Mouse (Mus musculus): Measurements from ENCODE around the gene Dusp22. TPM values are rescaled to one million over a fixed set of nuclear protein-coding genes. Genes with fewer than 3 reads are reported as not detected.

Dusp22 gene
- total RNA-seq, 2 experiments from 2014 or later = 40.5 to 45.5 TPM

- DNase-seq = no peak
These were observed 9.5 kb downstream of the Dusp22 start for GRCm38 (mm10) chr13:30669277-30669676.

- no peak for DNase-seq
These were observed 14.1 kb downstream of the Dusp22 start for GRCm38 (mm10) chr13:30673878-30674277.

- no peak for DNase-seq
These were observed 19.0 kb downstream of the Dusp22 start for GRCm38 (mm10) chr13:30678822-30679221.

GRCm38 (mm10) chr13:30681866-30682265 is 22.1 kb downstream of the Dusp22 start:
- DNase-seq = no peak

- no peak for DNase-seq
These were observed 22.5 kb downstream of the Dusp22 start for GRCm38 (mm10) chr13:30682328-30682727.

- DNase-seq = no peak
These were observed 24.9 kb downstream of the Dusp22 start for GRCm38 (mm10) chr13:30684614-30685122.

GRCm38 (mm10) chr13:30685957-30686356 is 26.2 kb downstream of the Dusp22 start:
- no peak for DNase-seq

GRCm38 (mm10) chr13:30688035-30688616 is 28.3 kb downstream of the Dusp22 start:
- DNase-seq = no peak

- DNase-seq = no peak
These were observed 29.7 kb downstream of the Dusp22 start for GRCm38 (mm10) chr13:30689475-30689874.

GRCm38 (mm10) chr13:30691441-30692292 is 31.9 kb downstream of the Dusp22 start:
- DNase-seq = no peak

GRCm38 (mm10) chr13:30692644-30693385 is 33.0 kb downstream of the Dusp22 start:
- DNase-seq = no peak

GRCm38 (mm10) chr13:30695232-30695631 is 35.4 kb downstream of the Dusp22 start:
- no peak for DNase-seq

GRCm38 (mm10) chr13:30695890-30696289 is 36.1 kb downstream of the Dusp22 start:
- no peak for DNase-seq

GRCm38 (mm10) chr13:30697880-30698279 is 38.1 kb downstream of the Dusp22 start:
- no peak for DNase-seq

GRCm38 (mm10) chr13:30702695-30703094 is 42.9 kb downstream of the Dusp22 start:
- no peak for DNase-seq

GRCm38 (mm10) chr13:30704246-30705095 is 44.7 kb downstream of the Dusp22 start:
- no peak for DNase-seq

- DNase-seq = no peak
These were observed 51.3 kb downstream of the Dusp22 start for GRCm38 (mm10) chr13:30711066-30711465.

GRCm38 (mm10) chr13:30711711-30712110 is 51.9 kb downstream of the Dusp22 start:
- DNase-seq = no peak

GRCm38 (mm10) chr13:30712280-30712679 is 52.5 kb downstream of the Dusp22 start:
- no peak for DNase-seq

GRCm38 (mm10) chr13:30713621-30714020 is 53.8 kb downstream of the Dusp22 start:
- no peak for DNase-seq

- no peak for DNase-seq
These were observed 54.8 kb downstream of the Dusp22 start for GRCm38 (mm10) chr13:30714552-30714951.

- no peak for DNase-seq
These were observed 55.3 kb downstream of the Dusp22 start for GRCm38 (mm10) chr13:30715060-30715459.
